In the genomic region with DNA sequence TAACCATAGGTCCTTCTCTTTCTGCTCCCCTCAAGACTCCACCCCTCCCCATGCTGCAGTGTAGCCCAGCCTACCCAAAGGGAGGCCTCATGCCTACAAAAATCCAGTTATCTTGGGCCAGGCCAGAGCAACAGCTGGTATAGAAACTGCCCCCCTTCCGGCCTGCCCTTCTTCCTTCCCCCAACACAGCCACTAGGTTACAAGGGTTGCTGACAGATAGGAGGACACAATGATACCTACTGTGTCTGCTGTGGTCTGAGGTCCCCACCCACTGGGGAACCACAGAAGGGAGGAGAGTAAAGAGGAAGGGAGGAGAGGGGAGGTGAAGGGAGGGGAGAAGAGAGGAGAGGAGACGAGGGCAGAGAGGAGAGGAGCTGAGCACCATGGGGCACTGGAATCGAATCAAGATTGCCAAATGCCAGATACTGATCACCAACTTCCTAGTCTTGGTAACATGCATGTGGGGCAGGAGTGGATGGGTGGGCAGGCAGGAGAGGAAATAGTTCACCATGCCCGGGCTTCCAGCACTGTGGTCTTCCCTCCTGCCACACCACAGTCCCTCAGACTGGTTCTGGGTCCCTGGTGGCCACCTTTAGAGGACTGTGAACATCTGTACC, we compare ENCODE assay signal across 8 mouse cellular contexts. TPM values are rescaled to one million over a fixed set of nuclear protein-coding genes. Genes with fewer than 3 reads are reported as not detected.
DNase-seq lines count a peak whose midpoint lies in the region; ATAC-seq and TF ChIP-seq lines count a peak whose summit lies in the region.

A gene (plus strand): TSS at position 320 of the 617 bp plus-strand sequence.

- intact Hi-C loops in heart, postnatal 36 days (cut with DNase I) = loop anchor here (5.0 kb wide), 1 partner anchor 462 kb away; no protein-coding TSS in a partner anchor

- WGBS in heart, embryonic 11.5 days (ENCODE audit: insufficient replicate concordance) = 70% methylated on average over 4 of the region's 4 CpGs
- 64% methylated on average over 4 of the region's 4 CpGs for WGBS in lung, adult 2 months
- 82% methylated on average over 4 of the region's 4 CpGs for WGBS in midbrain, embryonic 14.5 days

- no peak for TF ChIP-seq CTCF in lung, adult 2 months (IDR thresholded peaks at IDR 0.05; ENCODE audit: insufficient read depth, low read length)

- H3K9me3 ChIP-seq in heart, embryonic 11.5 days (replicated peaks; ENCODE audit: control insufficient read depth, low read length) = no peaks in the 10 kb centered on the region
- no peaks in the 10 kb centered on the region for H3K9me3 ChIP-seq in midbrain, embryonic 14.5 days (ENCODE audit: control insufficient read depth, low read length)

- H3K4me2 ChIP-seq in heart, embryonic 11.5 days = peak within 1 kb of the TSS; percentile 54
- no peak within 1 kb of the TSS for H3K4me2 ChIP-seq in midbrain, embryonic 14.5 days (ENCODE audit: low read length)

- peaks cover 31% of the 10 kb centered on the region for H3K4me1 ChIP-seq in heart, embryonic 11.5 days (ENCODE audit: control insufficient read depth, insufficient read depth, low read length)
- H3K4me1 ChIP-seq in lung, adult 2 months (ENCODE audit: control insufficient read depth, insufficient read depth, low read length) = peaks cover 20% of the 10 kb centered on the region
- 0 out of 2 replicates have a peak, but pooled peaks cover 4% of the 10 kb centered on the region for H3K4me1 ChIP-seq in midbrain, embryonic 14.5 days (ENCODE audit: control insufficient read depth, insufficient read depth, low read length)

- no peak for TF ChIP-seq POLR2A in lung, adult 2 months (IDR thresholded peaks at IDR 0.05; ENCODE audit: borderline replicate concordance, extremely low read depth, low read depth, low read length)

- peak within 1 kb of the TSS; percentile 65 for H3K9ac ChIP-seq in heart, embryonic 11.5 days (ENCODE audit: low read depth, low read length)
- no peak within 1 kb of the TSS for H3K9ac ChIP-seq in midbrain, embryonic 14.5 days (replicated peaks; ENCODE audit: low read length)

- peak; percentile 64 for ATAC-seq in heart, embryonic 11.5 days (replicated peaks; ENCODE audit: insufficient number of reproducible peaks, low FRiP score, low TSS enrichment)
- ATAC-seq in midbrain, embryonic 14.5 days (ENCODE audit: low FRiP score, low TSS enrichment) = no peak

- no peaks in the 10 kb centered on the region for H3K27me3 ChIP-seq in heart, embryonic 11.5 days (ENCODE audit: control insufficient read depth, insufficient read depth, low read length)
- H3K27me3 ChIP-seq in midbrain, embryonic 14.5 days (ENCODE audit: control insufficient read depth, insufficient read depth, low read length) = no peaks in the 10 kb centered on the region

- H3K27ac ChIP-seq in heart, embryonic 11.5 days (ENCODE audit: low read depth, low read length) = peak within 1 kb of the TSS; percentile 95
- H3K27ac ChIP-seq in midbrain, embryonic 14.5 days (replicated peaks; ENCODE audit: low read depth, low read length) = no peak within 1 kb of the TSS

- no peaks in the 10 kb centered on the region for H3K36me3 ChIP-seq in heart, embryonic 11.5 days (ENCODE audit: control insufficient read depth, insufficient read depth, low read length)
- no peaks in the 10 kb centered on the region for H3K36me3 ChIP-seq in midbrain, embryonic 14.5 days (ENCODE audit: control insufficient read depth, insufficient read depth, low read length)

- peak within 1 kb of the TSS; percentile 30 for H3K4me3 ChIP-seq in heart, embryonic 11.5 days (ENCODE audit: low read depth, low read length)
- peak within 1 kb of the TSS; percentile 34 for H3K4me3 ChIP-seq in lung, adult 2 months (replicated peaks; ENCODE audit: extremely low read depth, low read depth, low read length)
- no peak within 1 kb of the TSS for H3K4me3 ChIP-seq in midbrain, embryonic 14.5 days (replicated peaks; ENCODE audit: low read depth, low read length)

- no peak for DNase-seq in heart, postnatal 36 days
- DNase-seq in c-Kit-positive CD71-positive TER-119-negative erythroid progenitor cells, embryonic 14.5 days (ENCODE audit: low read depth) = peak; percentile 64
- DNase-seq in lung, adult 2 months = no peak
- peak; percentile 69 to 82 for DNase-seq in spleen, postnatal 4 days (ENCODE audit: low spot score in 2 of 2)
- no peak for DNase-seq in kidney, adult 8-10 months
- no peak for DNase-seq in midbrain, embryonic 14.5 days
- no peak for DNase-seq in cerebellum, adult 9-10 months

RNA-seq across cellular contexts. Expression of the gene that starts here (rescaled TPM):
- 18.2 and 19.5 TPM in 2 replicates for polyA plus RNA-seq in heart, embryonic 11.5 days (2014; fragmentation: Nextera tagmentation; extraction: Ambion mirVana)
- total RNA-seq in heart, postnatal 36 days (2021) = under 1 TPM; 0.28 to 0.46 TPM
- polyA plus RNA-seq in lung, adult 2 months (2012; rRNA removed) = 7.7 and 11.5 TPM in 2 replicates
- polyA plus RNA-seq in midbrain, embryonic 14.5 days (2014; fragmentation: Nextera tagmentation; extraction: Ambion mirVana) = 0.27 and 0.57 TPM in 2 replicates

Comparison
In these comparisons a context has a peak if more than half of its experiments do, and no peak if none do; other contexts are left out.
1. DNase-seq: peak in c-Kit-positive CD71-positive TER-119-negative erythroid progenitor cells, embryonic 14.5 days (single experiment) and spleen, postnatal 4 days (2 of 2); none in heart, postnatal 36 days (0 of 2), lung, adult 2 months (single experiment), kidney, adult 8-10 months (0 of 2), midbrain, embryonic 14.5 days (single experiment) and cerebellum, adult 9-10 months (single experiment).